Mouse (Mus musculus) liver, embryonic 14.5 days (tissue): Measurements from ENCODE around the gene Serpinb6a.

Experiments
- CTCF ChIP-seq: IDR thresholded peaks from 2 replicates; pipeline ENCODE4 v1.5.1; 2016; ENCODE audit warnings: antibody characterized with exemption, low read depth, control low read depth
- EP300 ChIP-seq: IDR thresholded peaks from 2 replicates; pipeline ENCODE4 v1.6.1; 2016; ENCODE audit warnings: antibody characterized with exemption, low read depth

- TF ChIP-seq EP300 (no peak), CTCF (no peak)
Measured at GRCm38 (mm10) chr13:34021998-34022397, 19.4 kb upstream of the Serpinb6a start.
